Mouse (Mus musculus) hindbrain, embryonic 12.5 days (tissue): ENCODE measurements around the gene Tex10. TPM values are rescaled to one million over a fixed set of nuclear protein-coding genes. Genes with fewer than 3 reads are reported as not detected.
"Not testable (repeated sequence)": the region's sequence is repeated elsewhere in the genome, so short reads cannot be mapped to it uniquely, and the experiment has no call there.

ENCODE experiments used
- ATAC-seq: fragments of 200-750 bp; cut with Nextera tagmentation; 2 replicates; pipeline ENCODE4 v1.8.0; 2017; ENCODE audit warnings: moderate TSS enrichment; ENCODE audit not compliant: low FRiP score
- H3K27ac ChIP-seq: fragments of 300-500 bp; sonication (generic); 2 replicates; pipeline ENCODE4 v1.5.1; 2016; ENCODE audit warnings: mild to moderate bottlenecking
- H3K27me3 ChIP-seq: fragments of 300-500 bp; sonication (generic); 2 replicates; pipeline ENCODE4 v1.6.1; 2016; ENCODE audit warnings: mild to moderate bottlenecking
- H3K36me3 ChIP-seq: fragments of 300-500 bp; sonication (generic); 2 replicates; pipeline ENCODE4 v1.6.1; 2016; ENCODE audit warnings: mild to moderate bottlenecking
- H3K4me1 ChIP-seq: fragments of 300-500 bp; sonication (generic); 2 replicates; pipeline ENCODE4 v1.6.1; 2016
- H3K4me2 ChIP-seq: fragments of 300-500 bp; sonication (generic); replicated peaks from 2 replicates; pipeline ENCODE4 v1.6.1; 2016; ENCODE audit warnings: mild to moderate bottlenecking
- H3K4me3 ChIP-seq: fragments of 300-500 bp; sonication (generic); 2 replicates; pipeline ENCODE4 v1.5.1; 2016; ENCODE audit warnings: mild to moderate bottlenecking
- H3K9ac ChIP-seq: fragments of 300-500 bp; sonication (generic); 2 replicates; pipeline ENCODE4 v1.6.1; 2016; ENCODE audit warnings: mild to moderate bottlenecking, moderate library complexity
- H3K9me3 ChIP-seq: fragments of 300-500 bp; sonication (generic); replicated peaks from 2 replicates; pipeline ENCODE4 v1.6.1; 2016; ENCODE audit warnings: mild to moderate bottlenecking
- WGBS: fragments of 180-500 bp; shearing (Covaris S2); methylation state at CpG from one replicate; pipeline ENCODE4 v1.1.7; 2016; 5-methylcytosine and 5-hydroxymethylcytosine counted together
- polyA plus RNA-seq: library from polyadenylated mRNA; unstranded; fragments of >200 nt; fragmentation: Nextera tagmentation; extraction: Ambion mirVana; gene quantifications from 2 replicates; pipeline ENCODE4 v1.2.1, GENCODE M21; 2016

The Tex10 gene
- polyA plus RNA-seq, 1 experiment from 2014 or later: 53.9 TPM

DNA sequence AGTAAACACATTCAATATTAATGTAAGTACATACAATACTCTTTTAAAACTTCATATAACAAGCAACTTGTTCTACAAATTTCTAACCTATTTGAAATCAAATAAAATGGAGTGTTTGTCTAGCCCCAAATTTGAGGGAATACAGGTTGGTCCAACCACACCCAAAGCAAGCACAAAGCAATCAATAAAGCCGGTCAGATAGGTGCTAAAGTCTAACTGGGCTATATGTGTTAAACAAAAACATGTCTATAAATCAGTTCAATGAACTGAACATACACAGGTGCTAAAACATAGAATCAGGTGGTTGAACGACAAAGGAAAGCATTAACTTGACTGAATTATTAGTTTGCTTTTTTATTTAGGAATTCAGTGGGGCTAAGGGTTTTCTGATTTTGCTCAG, 45.2 kb downstream of the Tex10 start:
- H3K36me3 ChIP-seq: peaks cover 46% of the 10 kb centered on the region

GRCm38 (mm10) chr4:48427413-48427812, 45.8 kb downstream of the Tex10 start:
- Histone ChIP-seq H3K4me2 (no peak overlapping the region), H3K27ac (no peak overlapping the region), H3K4me1 (peaks cover 3% of the 10 kb centered on the region; the same call in 1 of the 2 replicates), H3K9me3 (no peaks in the 10 kb centered on the region), H3K4me3 (no peak overlapping the region), H3K36me3 (peaks cover 40% of the 10 kb centered on the region), H3K27me3 (no peaks in the 10 kb centered on the region), H3K9ac (no peak overlapping the region)
- WGBS: 70% methylated on average over 3 of the region's 3 CpGs
- no peak for ATAC-seq

More for the DNA sequence above, 45.2 kb downstream of the Tex10 start:
- Histone ChIP-seq H3K4me1 (peaks cover 3% of the 10 kb centered on the region; the same call in 1 of the 2 replicates), H3K27me3 (no peaks in the 10 kb centered on the region), H3K9me3 (no peaks in the 10 kb centered on the region), H3K4me3 (no peak overlapping the region), H3K9ac (no peak overlapping the region), H3K27ac (no peak overlapping the region), H3K4me2 (no peak overlapping the region)
- ATAC-seq: no peak
- WGBS: 93% methylated on average over 2 of the region's 2 CpGs

GRCm38 (mm10) chr4:48423738-48424137, 49.5 kb downstream of the Tex10 start:
- no peak overlapping the region for H3K4me3 ChIP-seq
- H3K36me3 ChIP-seq: peaks cover 19% of the 10 kb centered on the region; the same call in 1 of the 2 replicates
- 44% methylated on average over 2 of the region's 2 CpGs for WGBS
- H3K27ac ChIP-seq: no peak overlapping the region
- H3K4me2 ChIP-seq: no peak overlapping the region
- H3K4me1 ChIP-seq: peaks cover 3% of the 10 kb centered on the region; the same call in 1 of the 2 replicates
- peaks cover 3% of the 10 kb centered on the region; the same call in 1 of the 2 replicates for H3K9me3 ChIP-seq
- no peak overlapping the region for H3K9ac ChIP-seq
- no peak for ATAC-seq
- no peaks in the 10 kb centered on the region for H3K27me3 ChIP-seq

- no peak for ATAC-seq
- Histone ChIP-seq H3K4me1 (peaks cover 3% of the 10 kb centered on the region; the same call in 1 of the 2 replicates), H3K27ac (no peak overlapping the region), H3K9me3 (peaks cover 3% of the 10 kb centered on the region; the same call in 1 of the 2 replicates), H3K27me3 (no peaks in the 10 kb centered on the region), H3K36me3 (peaks cover 15% of the 10 kb centered on the region; the same call in 1 of the 2 replicates), H3K4me3 (no peak overlapping the region), H3K9ac (no peak overlapping the region), H3K4me2 (no peak overlapping the region)
- 94% methylated on average over 1 of the region's 1 CpGs for WGBS
These were observed 50.6 kb downstream of the Tex10 start for GRCm38 (mm10) chr4:48422633-48423032.

DNA sequence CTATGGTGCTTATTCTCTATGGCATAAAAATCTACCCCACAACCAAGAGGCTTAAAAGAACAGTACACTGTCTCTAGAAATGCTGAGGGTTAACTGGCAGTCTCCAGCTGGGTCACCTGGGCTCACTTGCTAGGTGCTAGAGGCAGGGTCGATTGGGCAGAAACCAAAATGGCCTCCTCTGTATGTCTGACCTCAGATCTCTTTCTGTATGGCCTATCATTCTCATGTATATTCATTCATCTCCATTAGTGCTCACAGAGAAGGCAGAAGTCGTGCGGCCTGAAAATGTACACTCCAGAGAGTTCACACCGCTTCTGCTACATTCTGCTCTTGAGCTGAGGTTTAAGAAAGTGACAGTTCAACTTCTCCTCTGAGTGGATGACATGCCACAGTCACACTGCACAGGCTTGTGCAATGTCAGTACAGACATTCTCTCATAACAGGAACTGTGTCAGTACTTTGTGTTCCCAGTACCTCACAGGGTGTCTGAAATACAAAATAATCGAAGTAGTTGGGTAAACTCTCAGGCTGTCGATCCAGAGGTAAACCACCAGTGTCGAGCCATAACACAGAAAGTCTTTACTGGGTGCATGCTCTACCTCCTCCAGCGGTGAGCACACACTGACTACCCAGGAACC, 54.3 kb downstream of the Tex10 start:
- peaks cover 10% of the 10 kb centered on the region; the same call in 1 of the 2 replicates for H3K36me3 ChIP-seq
- no peaks in the 10 kb centered on the region for H3K27me3 ChIP-seq
- no peak overlapping the region for H3K9ac ChIP-seq

GRCm38 (mm10) chr4:48415838-48416335, 57.4 kb downstream of the Tex10 start:
- WGBS: 85% methylated on average over 10 of the region's 10 CpGs
- ATAC-seq: no peak
- H3K9ac ChIP-seq: no peak overlapping the region
- H3K4me3 ChIP-seq: no peak overlapping the region
- H3K9me3 ChIP-seq: peaks cover 3% of the 10 kb centered on the region; the same call in 1 of the 2 replicates
- H3K27me3 ChIP-seq: no peaks in the 10 kb centered on the region
- H3K4me2 ChIP-seq: no peak overlapping the region
- H3K4me1 ChIP-seq: no peaks in the 10 kb centered on the region
- no peak overlapping the region for H3K27ac ChIP-seq
- H3K36me3 ChIP-seq: no peaks in the 10 kb centered on the region

More for the DNA sequence above, 54.3 kb downstream of the Tex10 start:
- Histone ChIP-seq H3K27ac (no peak overlapping the region), H3K4me1 (no peaks in the 10 kb centered on the region), H3K4me3 (no peak overlapping the region), H3K9me3 (peaks cover 3% of the 10 kb centered on the region; the same call in 1 of the 2 replicates), H3K4me2 (no peak overlapping the region)
- WGBS: 89% methylated on average over 8 of the region's 8 CpGs
- ATAC-seq: no peak

DNA sequence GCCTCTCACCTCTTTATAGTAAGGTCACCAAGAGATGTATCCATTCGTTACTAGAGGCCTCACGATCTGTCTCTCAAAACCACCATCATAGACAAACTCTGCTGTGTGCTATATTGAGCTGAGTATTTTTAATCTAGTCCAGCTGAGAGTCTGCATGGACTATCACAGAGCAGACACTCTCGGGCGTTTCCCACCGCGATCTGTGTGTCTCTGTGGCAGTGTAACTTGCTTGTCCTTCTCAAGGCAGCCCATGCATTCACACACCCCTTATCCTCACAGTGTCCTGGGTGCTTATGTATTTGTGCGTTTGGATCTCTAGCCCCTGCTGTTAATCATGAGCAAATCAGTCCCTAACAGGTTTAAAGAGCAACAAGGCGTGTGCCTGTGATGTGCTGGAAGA, 59.8 kb downstream of the Tex10 start:
- WGBS: 95% methylated on average over 8 of the region's 8 CpGs
- no peak overlapping the region for H3K9ac ChIP-seq
- no peaks in the 10 kb centered on the region for H3K4me1 ChIP-seq
- no peak overlapping the region for H3K4me3 ChIP-seq
- no peak overlapping the region for H3K4me2 ChIP-seq
- H3K27ac ChIP-seq: no peak overlapping the region
- no peaks in the 10 kb centered on the region for H3K27me3 ChIP-seq
- ATAC-seq: no peak
- no peaks in the 10 kb centered on the region for H3K9me3 ChIP-seq
- no peaks in the 10 kb centered on the region for H3K36me3 ChIP-seq

DNA sequence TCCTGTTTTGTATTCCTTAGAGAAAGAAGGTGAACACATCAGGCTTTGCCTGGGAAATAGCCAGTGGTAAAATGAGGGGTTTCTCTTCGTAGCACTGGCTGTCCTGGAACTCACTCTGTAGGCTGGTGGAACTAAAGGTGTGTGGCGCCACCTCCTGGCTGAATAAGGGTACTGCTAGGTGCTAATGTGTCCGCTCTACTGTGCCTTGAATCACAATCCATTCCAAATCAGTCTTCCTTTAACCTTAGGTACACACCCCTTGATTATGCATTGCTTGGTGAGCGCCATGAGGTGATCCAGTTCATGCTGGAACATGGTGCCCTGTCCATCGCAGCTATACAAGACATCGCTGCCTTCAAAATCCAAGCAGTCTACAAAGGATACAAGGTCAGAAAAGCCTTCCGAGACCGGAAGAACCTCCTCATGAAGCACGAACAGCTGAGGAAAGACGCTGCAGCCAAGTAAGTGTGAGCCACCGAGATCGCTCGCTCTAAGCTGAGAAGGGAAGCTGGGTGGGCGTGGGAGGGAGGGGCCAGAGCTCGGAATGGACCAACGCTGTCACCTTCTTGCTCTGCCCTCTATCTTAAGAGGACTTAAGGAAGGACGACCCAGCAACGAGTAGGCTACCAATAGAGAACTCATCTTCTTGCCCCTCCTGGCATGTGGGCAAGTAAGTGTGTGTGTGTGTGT, 65.8 kb downstream of the Tex10 start:
- ATAC-seq: peak; percentile 38; the same call in 1 of the 2 replicates
- H3K4me2 ChIP-seq: no peak overlapping the region; the same call in 1 of the 2 replicates
- no peaks in the 10 kb centered on the region for H3K27me3 ChIP-seq
- no peak overlapping the region for H3K4me3 ChIP-seq
- 51% methylated on average over 18 of the region's 18 CpGs for WGBS
- H3K36me3 ChIP-seq: no peaks in the 10 kb centered on the region
- H3K4me1 ChIP-seq: no peaks in the 10 kb centered on the region
- H3K27ac ChIP-seq: no peak overlapping the region
- H3K9ac ChIP-seq: no peak overlapping the region
- no peaks in the 10 kb centered on the region for H3K9me3 ChIP-seq

- not testable (repeated sequence) for H3K4me2 ChIP-seq
These were observed 67.4 kb downstream of the Tex10 start for GRCm38 (mm10) chr4:48405724-48406491.

DNA sequence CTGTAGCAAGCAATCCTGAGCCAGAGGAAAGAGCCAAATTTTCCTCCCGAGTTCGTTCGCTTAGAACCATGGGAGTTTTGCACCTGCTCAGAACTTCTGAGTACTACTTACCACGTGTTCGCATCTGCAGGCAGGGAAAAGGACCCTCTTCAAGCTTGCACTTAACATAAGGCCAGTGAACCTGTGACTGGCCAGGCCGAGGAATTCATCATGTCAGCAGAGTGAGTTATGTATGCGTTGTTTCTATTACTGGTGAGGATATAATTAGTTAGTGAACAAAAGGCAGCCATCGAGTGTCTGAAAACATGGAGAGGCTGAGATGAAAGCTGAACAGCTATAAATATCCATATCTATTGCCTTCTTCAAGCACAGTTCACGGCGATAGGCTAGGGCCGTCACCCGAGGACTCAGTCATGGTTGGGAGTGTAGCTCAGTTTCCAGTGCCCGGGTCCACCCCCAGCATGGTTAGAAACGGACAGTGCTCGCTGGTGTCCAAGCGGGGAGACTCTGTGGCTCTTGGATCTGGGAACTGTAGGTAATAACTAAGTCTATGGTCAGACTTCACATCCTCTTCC, 70.1 kb downstream of the Tex10 start:
- ATAC-seq: no peak
- no peak overlapping the region for H3K4me3 ChIP-seq
- H3K4me1 ChIP-seq: no peaks in the 10 kb centered on the region
- H3K4me2 ChIP-seq: no peak overlapping the region
- no peak overlapping the region for H3K27ac ChIP-seq
- H3K9ac ChIP-seq: no peak overlapping the region
- H3K36me3 ChIP-seq: peaks cover under 1% of the 10 kb centered on the region; the same call in 1 of the 2 replicates
- H3K27me3 ChIP-seq: no peaks in the 10 kb centered on the region
- H3K9me3 ChIP-seq: no peaks in the 10 kb centered on the region
- 80% methylated on average over 16 of the region's 16 CpGs for WGBS

More at GRCm38 (mm10) chr4:48405724-48406491, 67.4 kb downstream of the Tex10 start:
- H3K27ac ChIP-seq, H3K9ac ChIP-seq, ATAC-seq, H3K9me3 ChIP-seq, H3K36me3 ChIP-seq, H3K4me3 ChIP-seq, H3K27me3 ChIP-seq, H3K4me1 ChIP-seq: not testable (repeated sequence)
- 91% methylated on average over 10 of the region's 10 CpGs for WGBS

DNA sequence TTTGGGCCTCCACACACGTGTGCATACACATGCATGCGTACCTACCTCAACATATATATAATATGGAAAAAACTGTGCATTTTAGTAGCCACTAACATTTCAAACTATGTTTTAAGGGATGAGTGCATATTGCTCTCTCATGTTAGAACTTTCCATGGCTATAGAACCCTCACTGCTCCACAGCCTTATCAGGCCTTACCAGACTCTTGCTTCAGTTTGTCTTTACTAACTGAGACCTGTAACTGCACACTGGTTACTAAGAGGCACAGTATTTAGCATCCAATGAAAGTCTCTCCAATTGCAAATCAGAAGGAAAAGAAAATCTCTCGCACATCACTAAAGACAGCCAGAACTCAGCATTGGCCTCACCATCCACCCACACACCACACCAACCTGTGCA, 76.3 kb downstream of the Tex10 start:
- Histone ChIP-seq H3K27me3 (no peaks in the 10 kb centered on the region), H3K36me3 (peaks cover 7% of the 10 kb centered on the region), H3K9me3 (no peaks in the 10 kb centered on the region), H3K4me3 (no peak overlapping the region), H3K9ac (no peak overlapping the region), H3K4me1 (no peaks in the 10 kb centered on the region), H3K4me2 (no peak overlapping the region), H3K27ac (no peak overlapping the region)
- no peak for ATAC-seq
- WGBS: 93% methylated on average over 3 of the region's 3 CpGs

- ATAC-seq: no peak
- WGBS: 83% methylated on average over 5 of the region's 5 CpGs
These were observed 90.8 kb downstream of the Tex10 start for GRCm38 (mm10) chr4:48382506-48382905.

More at GRCm38 (mm10) chr4:48382506-48382905, 90.8 kb downstream of the Tex10 start:
- Histone ChIP-seq H3K36me3 (no peaks in the 10 kb centered on the region), H3K4me1 (no peaks in the 10 kb centered on the region), H3K9ac (no peak overlapping the region), H3K27ac (no peak overlapping the region), H3K4me3 (no peak overlapping the region), H3K4me2 (no peak overlapping the region), H3K9me3 (no peaks in the 10 kb centered on the region), H3K27me3 (no peaks in the 10 kb centered on the region)
